ENCODE assay signal across 25 mouse cellular contexts in genomic region chr11:83867571-83867970, GRCm38 (mm10). TPM values are rescaled to one million over a fixed set of nuclear protein-coding genes. Genes with fewer than 3 reads are reported as not detected.
DNase-seq lines count a peak whose midpoint lies in the region; ATAC-seq and TF ChIP-seq lines count a peak whose summit lies in the region.
"Had no signal": no experiment of that assay in that cellular context is flagged by ENCODE, and none has a peak within 500 bp of the region (broad histone marks: within the 10 kb centered on the region; RNA-seq: fewer than 3 reads in every experiment).

No protein-coding gene starts in this region.

- peaks cover 12% of the 10 kb centered on the region; the same call in 1 of the 2 replicates for H3K36me3 ChIP-seq in kidney, postnatal 0 days (ENCODE audit: insufficient read depth, low read length)
- H3K36me3 ChIP-seq in kidney, embryonic 15.5 days = peaks cover 79% of the 10 kb centered on the region
- H3K36me3 ChIP-seq in stomach, embryonic 16.5 days (ENCODE audit: control insufficient read depth, insufficient read depth, low read length) = no peaks in the 10 kb centered on the region
- H3K36me3 ChIP-seq in liver, embryonic 12.5 days = no peaks in the 10 kb centered on the region
- H3K36me3 ChIP-seq: embryonic facial prominence, embryonic 15.5 days; forebrain, embryonic 10.5 days; heart, embryonic 10.5 days had no signal

- WGBS in kidney, postnatal 0 days = 54% methylated on average over 3 of the region's 3 CpGs
- WGBS in kidney, embryonic 15.5 days = 46% methylated on average over 3 of the region's 3 CpGs
- WGBS in stomach, embryonic 16.5 days = 57% methylated on average over 3 of the region's 3 CpGs
- WGBS in liver, embryonic 12.5 days (ENCODE audit: insufficient replicate concordance) = 45% methylated on average over 3 of the region's 3 CpGs

- no peaks in the 10 kb centered on the region for H3K27me3 ChIP-seq in kidney, postnatal 0 days (ENCODE audit: insufficient read depth, low read length)
- no peaks in the 10 kb centered on the region for H3K27me3 ChIP-seq in kidney, embryonic 15.5 days
- no peaks in the 10 kb centered on the region for H3K27me3 ChIP-seq in stomach, embryonic 16.5 days (ENCODE audit: control insufficient read depth, insufficient read depth, low read length)
- peaks cover 5% of the 10 kb centered on the region; the same call in 1 of the 2 replicates for H3K27me3 ChIP-seq in liver, embryonic 12.5 days (replicated peaks)
- H3K27me3 ChIP-seq: CH12.LX; embryonic facial prominence, embryonic 15.5 days; Patski had no signal

- 0 out of 2 replicates have a peak, but pooled peaks cover 5% of the 10 kb centered on the region for H3K4me1 ChIP-seq in kidney, postnatal 0 days (replicated peaks; ENCODE audit: insufficient read depth, low read length)
- peaks cover 10% of the 10 kb centered on the region; the same call in 1 of the 2 replicates for H3K4me1 ChIP-seq in kidney, embryonic 15.5 days
- H3K4me1 ChIP-seq in stomach, embryonic 16.5 days (ENCODE audit: control insufficient read depth, insufficient read depth, low read length) = no peaks in the 10 kb centered on the region
- no peaks in the 10 kb centered on the region for H3K4me1 ChIP-seq in liver, embryonic 12.5 days
- H3K4me1 ChIP-seq: embryonic facial prominence, embryonic 15.5 days had no signal

- no peak overlapping the region for H3K4me3 ChIP-seq in kidney, postnatal 0 days (replicated peaks; ENCODE audit: low read depth, low read length)
- no peak overlapping the region for H3K4me3 ChIP-seq in kidney, embryonic 15.5 days (replicated peaks)
- H3K4me3 ChIP-seq in stomach, embryonic 16.5 days (replicated peaks; ENCODE audit: low read length) = no peak overlapping the region
- no peak overlapping the region for H3K4me3 ChIP-seq in liver, embryonic 12.5 days
- H3K4me3 ChIP-seq: embryonic facial prominence, embryonic 15.5 days; erythroblast, embryonic 14.5 days; forebrain, embryonic 10.5 days; heart, embryonic 10.5 days had no signal

- DNase-seq in kidney, postnatal 0 days (ENCODE audit: low spot score) = no peak
- peak; percentile 52 for DNase-seq in retina, postnatal 1 day
- DNase-seq in retina, embryonic 14.5 days (ENCODE audit: low spot score) = no peak
- DNase-seq in embryo, embryonic 10.5 days (ENCODE audit: low spot score) = peak; percentile 36
- no peak for DNase-seq in yolk sac, embryonic 10.5 days (ENCODE audit: low spot score)
- DNase-seq: adrenal gland, postnatal 25 days; cerebellum, adult 8-10 months; cerebellum, postnatal 14 days; gastrocnemius, postnatal 10 days; heart, adult 18-20 months; heart, postnatal 10 days; heart, postnatal 4 days had no signal

- H3K9ac ChIP-seq in kidney, postnatal 0 days (ENCODE audit: low read depth, low read length) = no peak overlapping the region
- H3K9ac ChIP-seq in kidney, embryonic 15.5 days = no peak overlapping the region
- H3K9ac ChIP-seq in stomach, embryonic 16.5 days (ENCODE audit: low read length) = no peak overlapping the region
- no peak overlapping the region for H3K9ac ChIP-seq in liver, embryonic 12.5 days
- H3K9ac ChIP-seq: embryonic facial prominence, embryonic 15.5 days; hindbrain, embryonic 14.5 days had no signal

- H3K4me2 ChIP-seq in kidney, postnatal 0 days (ENCODE audit: low read length) = no peak overlapping the region
- H3K4me2 ChIP-seq in kidney, embryonic 15.5 days = no peak overlapping the region
- no peak overlapping the region for H3K4me2 ChIP-seq in stomach, embryonic 16.5 days (ENCODE audit: low read depth, low read length)
- H3K4me2 ChIP-seq in liver, embryonic 12.5 days = no peak overlapping the region
- H3K4me2 ChIP-seq: embryonic facial prominence, embryonic 15.5 days; hindbrain, embryonic 14.5 days had no signal

- TF ChIP-seq CTCF in kidney, postnatal 0 days (IDR thresholded peaks at IDR 0.05; ENCODE audit: low read depth) = no peak

- no peaks in the 10 kb centered on the region for H3K9me3 ChIP-seq in kidney, postnatal 0 days (replicated peaks; ENCODE audit: low read length)
- no peaks in the 10 kb centered on the region for H3K9me3 ChIP-seq in kidney, embryonic 15.5 days (replicated peaks)
- H3K9me3 ChIP-seq in stomach, embryonic 16.5 days (replicated peaks; ENCODE audit: control insufficient read depth, low read length) = no peaks in the 10 kb centered on the region
- H3K9me3 ChIP-seq in liver, embryonic 12.5 days (replicated peaks) = no peaks in the 10 kb centered on the region
- H3K9me3 ChIP-seq: embryonic facial prominence, embryonic 15.5 days; forebrain, embryonic 10.5 days; heart, embryonic 10.5 days had no signal

- no peak for ATAC-seq in kidney, postnatal 0 days (replicated peaks; ENCODE audit: low FRiP score, low read depth)
- ATAC-seq in kidney, embryonic 15.5 days (replicated peaks; ENCODE audit: low FRiP score) = no peak
- ATAC-seq in stomach, embryonic 16.5 days (ENCODE audit: insufficient read depth, low FRiP score) = no peak
- ATAC-seq in liver, embryonic 12.5 days = no peak
- ATAC-seq: activated CD4-positive, CD25-positive, alpha-beta regulatory T cell, adult 4 months; forebrain, embryonic 16.5 days; Patski had no signal

- 0 out of 2 replicates have a peak overlapping the region, but pooled peaks have one; percentile 13 for H3K27ac ChIP-seq in kidney, postnatal 0 days
- no peak overlapping the region for H3K27ac ChIP-seq in kidney, embryonic 15.5 days
- H3K27ac ChIP-seq in stomach, embryonic 16.5 days (ENCODE audit: low read length) = peak overlapping the region; percentile 51
- H3K27ac ChIP-seq in liver, embryonic 12.5 days = no peak overlapping the region
- H3K27ac ChIP-seq: embryonic facial prominence, embryonic 15.5 days; forebrain, embryonic 10.5 days; heart, embryonic 10.5 days; hindbrain, embryonic 14.5 days had no signal

RNA-seq across cellular contexts. Expression of gene Hnf1b, which starts 17.7 kb away (rescaled TPM):
- polyA plus RNA-seq in kidney, postnatal 0 days (2015; fragmentation: Nextera tagmentation; extraction: Ambion mirVana) = 88.8 and 92.6 TPM in 2 replicates
- 78.5 and 83.3 TPM in 2 replicates for polyA plus RNA-seq in kidney, embryonic 15.5 days (2015; fragmentation: Nextera tagmentation; extraction: Ambion mirVana)
- 5.6 and 6.9 TPM in 2 replicates for polyA plus RNA-seq in stomach, embryonic 16.5 days (2015; fragmentation: Nextera tagmentation; extraction: Ambion mirVana)
- polyA plus RNA-seq in liver, embryonic 12.5 days (2016; fragmentation: Nextera tagmentation; extraction: Ambion mirVana) = 2.2 and 2.5 TPM in 2 replicates
- polyA plus RNA-seq: activated CD4-positive, CD25-positive, alpha-beta regulatory T cell, adult 4 months; embryonic facial prominence, embryonic 11.5 days; embryonic facial prominence, embryonic 15.5 days; erythroblast, embryonic 14.5 days; forebrain, embryonic 10.5 days had no signal

Comparison
In these comparisons a context has a peak if more than half of its experiments do, and no peak if none do; other contexts are left out.
1. DNase-seq: peak in retina, postnatal 1 day (single experiment) and embryo, embryonic 10.5 days (single experiment); none in kidney, postnatal 0 days (single experiment), retina, embryonic 14.5 days (single experiment) and yolk sac, embryonic 10.5 days (single experiment).
2. H3K27ac ChIP-seq: peak in kidney, postnatal 0 days (single experiment) and stomach, embryonic 16.5 days (single experiment); none in kidney, embryonic 15.5 days (single experiment) and liver, embryonic 12.5 days (single experiment).
3. RNA of gene Hnf1b, which starts 17.7 kb away (polyA plus RNA-seq): 88.8 to 92.6 TPM in kidney, postnatal 0 days and 78.5 to 83.3 TPM in kidney, embryonic 15.5 days; 5.6 to 6.9 TPM in stomach, embryonic 16.5 days and 2.2 to 2.5 TPM in liver, embryonic 12.5 days; every median in the first group is over 10 times any median in the second.